Mouse (Mus musculus) lung, postnatal 14 days (tissue): Measurements from ENCODE around the gene Ubap2.

Source experiments
- DNase-seq: peaks from one replicate; pipeline ENCODE4 v3.0.0; 2021

Ubap2 gene

DNA sequence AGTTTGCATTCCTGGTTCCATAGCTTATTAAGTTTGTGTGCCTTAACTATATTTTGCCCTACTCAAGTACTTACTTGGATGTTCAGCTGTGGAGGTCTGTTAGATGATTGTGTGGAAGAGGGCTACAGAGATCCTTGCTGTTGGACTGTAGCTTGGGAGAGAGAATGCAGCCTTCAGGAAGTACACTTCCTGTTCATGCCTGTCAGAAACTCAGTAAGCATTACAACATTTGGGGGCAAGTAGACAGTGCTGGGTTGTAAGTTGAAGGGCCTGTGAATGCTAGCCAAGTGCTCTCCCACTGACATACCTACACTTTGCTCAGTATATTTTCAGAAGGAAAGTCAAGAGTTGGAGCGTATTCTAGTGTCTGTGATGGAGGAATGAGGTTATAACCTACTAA is 116.7 kb downstream of the Ubap2 start:
- no peak for DNase-seq

DNA sequence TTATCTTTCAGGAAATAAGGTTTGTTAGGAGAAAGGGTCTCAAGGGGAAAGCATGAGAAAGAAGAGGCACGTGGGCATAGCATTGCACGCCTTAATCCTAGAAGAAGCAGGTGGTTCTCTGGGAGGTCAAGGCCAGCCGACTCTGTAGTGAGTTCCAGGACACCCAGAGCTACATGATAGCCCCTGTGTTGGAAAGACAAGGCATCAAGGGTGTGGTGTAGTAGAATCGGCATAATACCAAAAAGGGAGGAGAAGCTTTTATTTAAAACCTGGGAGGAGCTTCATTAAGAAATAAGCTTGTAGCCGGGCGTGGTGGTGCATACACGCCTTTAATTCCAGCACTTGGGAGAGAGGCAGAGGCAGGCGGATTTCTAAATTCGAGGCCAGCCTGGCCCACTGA is 118.0 kb downstream of the Ubap2 start:
- no peak for DNase-seq

DNA sequence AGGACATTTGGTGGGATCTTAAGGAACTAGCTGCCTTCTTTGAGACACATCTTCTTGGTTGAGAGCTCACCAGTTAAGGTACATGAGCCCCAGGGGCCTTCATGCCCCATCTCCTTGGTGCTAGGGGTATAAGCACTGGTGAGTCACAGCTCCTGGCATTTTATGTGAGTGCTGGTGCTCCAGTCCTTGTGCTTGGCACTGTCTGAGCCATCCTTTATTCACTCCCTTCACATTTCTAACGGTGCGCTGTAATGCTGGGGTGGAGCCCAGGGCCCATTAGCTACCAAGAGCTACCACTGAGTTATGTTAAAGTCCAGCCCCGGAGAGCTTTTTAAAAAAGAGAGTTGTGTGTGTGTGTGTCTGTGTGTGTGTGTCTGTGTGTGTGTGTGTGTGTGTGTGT is 121.8 kb downstream of the Ubap2 start:
- DNase-seq = no peak

DNA sequence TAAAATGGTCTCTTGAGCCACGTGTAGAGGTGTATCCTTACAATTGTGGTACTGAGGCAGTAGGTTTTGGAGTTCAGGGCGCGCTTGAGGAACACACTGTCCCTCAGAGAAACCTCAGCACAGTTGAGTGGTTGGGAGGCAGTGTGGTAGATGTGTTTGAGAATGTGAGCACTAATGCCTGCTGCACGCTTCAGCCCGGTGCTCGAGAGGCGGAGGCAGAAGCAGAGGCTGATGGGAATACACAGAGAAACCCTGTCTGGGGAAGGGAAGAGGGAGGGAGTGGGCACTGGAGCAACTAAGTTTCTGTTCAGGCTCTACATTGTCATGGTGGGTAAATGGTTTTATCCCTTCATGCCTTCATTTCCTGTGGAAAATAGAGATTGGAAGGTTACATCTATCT is 123.8 kb downstream of the Ubap2 start:
- no peak for DNase-seq

DNA sequence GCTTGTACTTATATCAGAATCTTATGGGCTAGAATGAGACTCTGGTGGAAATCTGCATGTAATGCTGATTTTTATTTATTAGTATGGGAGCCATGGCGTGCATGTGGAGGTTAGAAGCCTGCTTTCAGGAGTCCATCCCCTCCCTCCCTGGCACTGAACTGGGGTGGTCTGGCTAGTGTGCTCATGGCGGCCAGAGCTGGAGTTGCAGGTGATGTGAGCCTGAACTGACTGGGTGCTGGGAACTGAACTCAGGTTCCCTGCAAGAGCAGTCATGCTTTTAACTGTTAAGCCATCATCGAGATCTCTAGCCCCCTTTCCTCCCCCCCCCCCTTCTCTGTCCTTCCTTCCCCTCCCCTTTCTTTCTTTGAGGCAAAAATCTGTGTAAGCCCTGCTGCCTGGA is 125.1 kb downstream of the Ubap2 start:
- no peak for DNase-seq
